Mouse (Mus musculus): Measurements from ENCODE around the gene Upk1b. TPM values are rescaled to one million over a fixed set of nuclear protein-coding genes. Genes with fewer than 3 reads are reported as not detected.
A peak's percentile ranks its signal among the peaks of the same experiment; 100 is the strongest.

The Upk1b gene
- total RNA-seq, 2 experiments from 2014 or later: 8.3 to 11.3 TPM

- DNase-seq: no peak
Observed at GRCm38 (mm10) chr16:38761972-38762371, 38.2 kb downstream of the Upk1b start.

DNA sequence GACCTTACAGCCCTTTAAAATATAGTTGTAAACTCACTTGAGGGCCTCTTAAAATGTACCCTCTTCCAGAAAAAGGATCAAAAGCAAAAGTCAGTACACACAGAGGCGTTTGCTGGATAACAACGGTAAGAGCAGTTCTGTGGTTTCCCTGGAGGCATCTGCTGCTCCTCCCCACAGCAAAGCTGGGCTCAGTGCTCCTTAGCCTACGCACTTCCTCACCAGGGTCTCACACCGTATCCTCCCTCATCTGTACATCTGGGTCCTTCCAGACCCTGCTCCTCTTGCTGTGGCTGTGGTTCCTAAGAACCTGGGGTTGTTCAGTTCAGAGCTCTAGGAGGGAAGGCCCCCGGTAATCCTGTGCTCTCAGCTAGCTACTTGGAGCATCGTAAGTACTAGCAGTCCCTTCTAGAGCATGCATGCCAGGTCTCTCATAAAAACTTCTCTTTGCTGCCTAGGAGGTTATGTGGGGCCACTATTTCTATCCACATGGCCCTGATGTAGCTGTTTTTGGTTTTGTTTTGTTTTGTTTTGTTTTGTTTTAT lies 39.2 kb downstream of the Upk1b start:
- DNase-seq: no peak

- no peak for DNase-seq
Observed at GRCm38 (mm10) chr16:38760239-38760638, 39.9 kb downstream of the Upk1b start.

- DNase-seq: peak; percentile 48
Observed at GRCm38 (mm10) chr16:38758104-38758861, 41.8 kb downstream of the Upk1b start.

GRCm38 (mm10) chr16:38757626-38758025 lies 42.5 kb downstream of the Upk1b start:
- DNase-seq: no peak

GRCm38 (mm10) chr16:38756572-38756971 lies 43.6 kb downstream of the Upk1b start:
- no peak for DNase-seq

- peak; percentile 62 for DNase-seq
Observed at GRCm38 (mm10) chr16:38756177-38756503, 44.0 kb downstream of the Upk1b start.

DNA sequence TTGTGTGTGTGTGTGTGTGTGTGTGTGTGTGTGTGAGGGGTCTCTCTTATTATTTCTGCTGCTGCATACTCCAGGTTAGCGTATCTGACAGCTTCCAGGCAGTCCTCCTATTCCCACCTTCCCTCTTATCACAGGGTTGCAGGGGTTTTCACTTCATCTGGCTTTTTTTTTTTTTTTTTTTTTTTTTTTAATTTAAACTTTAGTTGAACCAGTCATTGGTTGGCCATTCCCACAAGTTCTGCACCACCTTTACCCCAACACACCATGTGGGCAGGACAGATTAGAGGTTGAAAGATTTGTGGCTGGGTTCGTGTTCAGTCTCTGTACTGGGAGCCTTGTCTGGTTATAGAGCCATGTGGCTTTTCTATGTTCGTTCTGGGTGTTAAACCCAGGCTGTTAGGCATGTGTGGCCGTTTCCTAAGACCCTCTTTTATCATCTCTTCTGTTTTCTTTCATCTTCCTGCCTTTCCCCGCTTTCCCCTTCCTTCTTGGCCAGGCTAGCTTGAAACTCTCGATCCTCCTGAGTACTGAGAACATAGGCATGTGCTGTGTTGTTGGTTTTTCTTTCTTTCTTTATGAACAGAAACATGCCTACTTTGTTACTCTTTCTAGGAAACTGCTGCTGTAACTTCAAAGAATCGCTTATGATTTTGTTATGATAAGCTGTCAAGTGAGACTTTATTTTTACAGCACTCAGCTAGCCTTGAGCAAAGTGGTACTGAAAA lies 44.5 kb downstream of the Upk1b start:
- no peak for DNase-seq

GRCm38 (mm10) chr16:38753631-38754030 lies 46.5 kb downstream of the Upk1b start:
- peak; percentile 30 for DNase-seq

- no peak for DNase-seq
Observed at GRCm38 (mm10) chr16:38750803-38751202, 49.3 kb downstream of the Upk1b start.

DNA sequence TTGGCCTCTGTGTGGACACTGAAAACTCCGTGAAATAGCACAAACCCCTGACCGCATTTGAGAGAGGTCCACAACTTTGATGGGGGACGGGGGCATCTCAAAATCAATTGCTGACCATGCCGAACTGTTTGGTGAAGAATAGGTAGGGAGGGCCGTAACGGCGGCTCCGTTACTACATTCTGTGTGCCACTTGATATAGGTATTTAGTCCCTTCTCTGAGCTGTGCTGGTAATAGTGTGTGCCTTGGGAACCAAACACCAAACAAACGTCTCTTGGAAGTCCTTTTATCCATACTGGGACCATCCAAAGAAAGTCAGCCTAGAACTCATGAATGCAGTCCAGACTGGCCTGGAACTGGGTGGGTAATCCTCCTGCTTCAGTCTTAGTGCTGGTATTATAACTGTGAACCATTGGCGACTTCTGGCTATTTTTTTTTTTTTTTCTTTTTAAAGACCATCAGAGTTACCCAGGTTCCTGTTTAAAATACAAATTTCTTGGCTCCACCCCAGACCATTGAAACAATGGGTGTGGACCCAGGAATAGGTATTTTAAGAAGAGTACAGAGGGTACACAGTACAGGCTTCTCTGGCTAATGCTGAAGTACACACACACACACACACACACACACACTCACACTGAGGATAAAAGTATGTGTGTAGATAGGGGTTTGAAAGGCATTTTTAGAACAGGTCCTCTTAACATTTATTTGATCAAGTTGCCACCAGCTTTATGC lies 56.0 kb downstream of the Upk1b start:
- DNase-seq: no peak

DNA sequence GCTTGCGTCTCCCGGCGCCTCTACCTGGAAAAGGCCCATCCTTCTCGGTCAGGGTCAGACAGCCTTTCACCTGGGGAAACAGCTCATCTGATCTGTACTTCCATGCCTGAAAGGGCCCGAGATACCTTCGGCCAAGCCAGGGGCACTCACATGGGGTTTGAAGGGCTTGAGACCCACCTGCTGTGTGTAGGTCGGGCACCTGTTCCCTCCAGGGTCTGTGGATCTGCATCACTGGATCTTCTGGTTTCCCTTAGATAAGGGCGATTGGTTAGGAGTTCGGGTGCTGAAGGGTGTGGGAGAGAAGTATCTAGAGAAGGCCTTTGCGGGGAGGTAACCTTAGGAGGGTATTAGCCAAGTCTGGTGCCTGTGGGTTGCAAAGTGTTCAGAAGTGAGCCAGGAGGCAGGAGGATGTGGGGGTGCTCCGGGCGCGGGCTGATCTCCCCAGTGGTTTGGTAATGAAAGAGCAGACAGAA lies 57.4 kb downstream of the Upk1b start:
- peak; percentile 19 for DNase-seq

DNA sequence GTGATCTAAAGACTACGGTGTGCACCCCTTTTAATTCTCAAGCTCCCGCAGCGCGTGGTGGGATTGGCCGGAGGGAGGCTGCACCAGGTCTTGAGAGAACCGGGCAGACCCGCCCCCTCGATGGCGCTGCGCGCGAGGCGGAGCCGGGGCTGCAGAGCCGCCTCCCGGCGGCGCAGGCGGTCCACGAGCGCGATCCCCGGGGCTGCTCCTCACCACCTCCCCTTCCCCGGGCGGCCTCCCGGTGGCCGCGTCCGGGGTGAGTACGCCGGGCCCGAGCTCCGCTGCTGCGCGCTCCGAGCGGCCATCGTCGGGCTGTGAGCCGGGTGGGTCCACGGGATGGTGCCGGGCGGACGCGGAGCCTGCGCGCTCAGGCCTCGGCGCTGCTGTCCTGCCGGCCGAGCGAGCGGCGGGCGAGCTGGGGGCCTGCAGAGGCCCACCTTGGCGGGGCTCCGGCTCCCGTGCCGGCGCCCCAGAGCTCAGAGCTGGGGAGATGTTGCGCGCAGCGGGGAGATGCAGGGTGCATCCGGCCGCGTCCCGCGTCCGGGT lies 57.9 kb downstream of the Upk1b start, which contains the start of gene B4galt4:
Gene B4galt4, plus strand, starts transcription at position 152 of the 546 bp plus-strand sequence.
- DNase-seq: peak; percentile 85

DNA sequence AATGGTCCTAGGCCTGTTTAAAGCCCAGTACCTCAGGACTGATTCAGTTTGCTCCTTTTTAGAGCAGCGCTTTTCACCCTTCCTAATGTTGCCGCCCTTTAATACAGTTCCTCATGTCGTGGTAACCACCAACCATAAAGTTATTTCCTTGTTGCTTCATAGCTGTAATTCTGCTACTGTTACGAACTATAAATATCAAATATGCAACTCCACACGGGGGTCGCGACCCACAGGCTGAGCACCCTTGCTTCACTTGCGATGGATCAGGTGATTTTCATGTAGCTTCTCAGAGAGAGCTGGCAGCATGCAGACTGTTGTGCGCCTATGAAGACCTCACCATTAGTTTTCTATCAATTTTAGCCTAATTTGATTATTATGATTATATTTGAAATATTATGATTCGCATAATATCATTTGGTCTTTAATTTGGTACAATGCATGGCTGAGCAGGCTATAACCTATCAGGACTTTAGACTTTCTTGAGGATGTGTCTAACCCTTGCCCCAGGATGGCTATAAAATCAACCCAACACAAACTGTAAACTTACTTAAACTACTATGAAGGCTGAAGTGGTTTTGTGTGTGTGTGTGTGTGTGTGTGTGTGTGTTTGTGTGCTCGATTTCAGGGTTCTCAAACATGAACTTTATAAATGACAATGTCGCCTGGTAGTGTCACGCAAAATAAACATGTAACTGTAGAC lies 58.8 kb downstream of the Upk1b start:
- DNase-seq: no peak

- peak; percentile 40 for DNase-seq
Observed at GRCm38 (mm10) chr16:38730921-38731320, 69.2 kb downstream of the Upk1b start.

GRCm38 (mm10) chr16:38729610-38730288 lies 70.4 kb downstream of the Upk1b start:
- DNase-seq: no peak

DNA sequence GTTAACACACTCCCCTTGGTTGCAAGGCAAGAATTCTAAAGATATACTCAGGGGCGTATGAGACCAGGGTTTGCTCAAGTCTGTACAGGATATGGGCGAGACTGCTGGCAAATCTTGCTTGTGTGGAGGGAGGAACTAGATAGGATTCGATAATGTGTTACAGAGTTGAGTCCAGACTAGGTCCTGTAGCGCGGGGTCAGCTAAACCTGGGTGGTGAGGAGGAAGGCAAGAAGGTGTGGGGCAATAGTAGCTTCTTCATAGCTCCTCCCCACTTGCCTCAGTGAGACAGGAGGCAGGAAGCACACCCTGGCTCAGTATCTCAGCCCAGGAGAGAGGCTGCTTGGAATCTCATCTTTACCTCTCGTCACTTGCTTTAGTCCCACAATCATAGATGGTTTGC lies 71.0 kb downstream of the Upk1b start:
- DNase-seq: peak; percentile 4

DNA sequence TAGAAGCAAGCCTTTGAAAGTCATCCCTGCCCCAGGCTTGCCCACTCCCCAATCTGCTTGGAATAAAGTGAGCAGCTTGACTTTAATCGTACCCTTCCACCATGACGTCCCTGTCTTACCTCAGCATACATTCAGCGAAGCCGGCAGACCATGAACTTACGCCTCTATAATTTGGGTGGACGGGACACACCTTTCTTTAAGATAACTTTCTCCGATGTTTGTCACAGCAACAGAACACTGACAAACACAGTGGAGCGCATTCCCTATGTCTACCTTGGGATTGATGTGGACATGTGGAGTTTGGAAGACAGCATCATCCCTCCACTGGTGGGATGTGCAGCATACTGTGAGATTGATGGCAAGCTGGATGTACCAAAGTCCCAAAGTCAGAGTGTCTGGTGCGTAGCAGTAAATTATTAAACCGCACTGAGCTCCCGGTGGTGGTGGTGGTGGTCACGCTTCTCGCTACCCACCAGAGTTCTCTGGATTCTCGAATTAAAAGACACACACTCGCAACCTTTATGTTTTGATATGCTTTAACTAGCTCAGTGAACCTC lies 71.5 kb downstream of the Upk1b start:
- no peak for DNase-seq

DNA sequence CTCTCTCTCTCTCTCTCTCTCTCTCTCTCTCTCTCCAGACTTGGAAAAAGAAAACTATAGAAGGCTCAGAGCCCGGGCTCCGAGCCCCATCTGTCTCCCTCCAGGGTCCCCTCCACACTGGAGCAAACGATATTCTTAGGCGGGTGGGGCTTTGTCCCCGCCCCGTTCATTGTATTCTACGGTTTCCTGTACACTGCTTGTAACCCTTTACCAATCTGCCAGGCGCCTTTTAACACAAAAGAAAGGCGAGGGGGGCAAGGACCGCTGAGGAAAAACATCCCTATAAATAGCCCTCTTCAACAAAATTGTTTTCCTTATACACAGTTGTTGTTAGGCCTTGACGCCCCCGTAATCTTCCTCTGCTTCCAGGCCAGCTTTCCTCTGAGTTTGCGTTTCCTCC lies 75.2 kb downstream of the Upk1b start:
- peak; percentile 55 for DNase-seq

- DNase-seq: no peak
Observed at GRCm38 (mm10) chr16:38724256-38724655, 75.9 kb downstream of the Upk1b start.
